Mouse (Mus musculus) kidney, adult 2 months (tissue): ENCODE results near the gene Tmem127. TPM values are rescaled to one million over a fixed set of nuclear protein-coding genes. Genes with fewer than 3 reads are reported as not detected.
A peak's percentile ranks its signal among the peaks of the same experiment; 100 is the strongest.

ENCODE experiments used
- DNase-seq: peaks from one replicate; pipeline ENCODE4 v3.0.0; 2021
- H3K27ac ChIP-seq: fragments of 200-500 bp; 2 replicates; pipeline ENCODE4 v1.5.1; 2012; ENCODE audit warnings: low read depth, low read length, control low read depth, inconsistent platforms; ENCODE audit not compliant: insufficient read depth
- H3K27me3 ChIP-seq: fragments of 200-500 bp; replicated peaks from 2 replicates; pipeline ENCODE4 v1.6.1; 2012; ENCODE audit warnings: mild to moderate bottlenecking, moderate library complexity, low read length, inconsistent platforms; ENCODE audit not compliant: control insufficient read depth, insufficient read depth
- H3K36me3 ChIP-seq: fragments of 200-500 bp; 2 replicates; pipeline ENCODE4 v1.6.1; 2012; ENCODE audit warnings: mild to moderate bottlenecking, moderate library complexity, low read length, inconsistent platforms; ENCODE audit not compliant: control insufficient read depth, insufficient read depth
- H3K4me1 ChIP-seq: fragments of 200-500 bp; 2 replicates; pipeline ENCODE4 v1.6.1; 2011; ENCODE audit warnings: low read length; ENCODE audit not compliant: control insufficient read depth, insufficient read depth
- H3K4me3 ChIP-seq: fragments of 200-500 bp; 2 replicates; pipeline ENCODE4 v1.5.1; 2011; ENCODE audit warnings: mild to moderate bottlenecking, low read depth, low read length, control low read depth; ENCODE audit not compliant: insufficient read depth
- CTCF ChIP-seq: fragments of 200-500 bp; conservative IDR thresholded peaks from 2 replicates; pipeline ENCODE4 v1.5.1; 2011; ENCODE audit warnings: low read depth, mild to moderate bottlenecking, control low read depth, low read length, moderate library complexity, mixed read lengths; ENCODE audit not compliant: insufficient read depth, insufficient read length
- POLR2A ChIP-seq: fragments of 200-500 bp; IDR thresholded peaks from one replicate; pipeline ENCODE4 v1.6.1; 2011; ENCODE audit warnings: low read depth, low read length, control low read depth
- WGBS: fragments of 180-500 bp; shearing (Covaris S2); methylation state at CpG from one replicate; pipeline ENCODE4 v1.1.7; 2018; 5-methylcytosine and 5-hydroxymethylcytosine counted together
- polyA plus RNA-seq: library from polyadenylated mRNA; depleted of rRNA; stranded (reverse); fragments of >200 nt; gene quantifications from 2 replicates; pipeline ENCODE4 v1.2.3, GENCODE M21; 2012

Gene Tmem127
- polyA plus RNA-seq, 1 experiment = 90.0 TPM

DNA sequence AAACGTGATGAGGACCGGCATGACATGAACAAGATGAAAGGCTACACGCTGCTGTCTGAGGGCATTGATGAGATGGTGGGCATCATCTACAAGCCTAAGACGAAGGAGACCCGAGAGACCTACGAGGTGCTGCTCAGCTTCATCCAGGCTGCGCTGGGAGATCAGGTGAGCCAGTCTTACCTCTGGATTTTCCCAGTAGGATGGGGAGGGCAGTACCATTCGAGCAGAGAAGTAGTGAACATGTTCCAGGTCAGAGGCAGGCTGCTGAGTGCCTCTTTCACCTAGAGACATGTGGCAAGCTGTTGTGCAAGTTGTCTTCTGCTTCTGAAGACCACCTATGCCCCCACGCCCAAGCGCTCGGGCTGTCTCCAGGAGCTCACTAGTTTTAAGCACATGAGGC lies 37.0 kb upstream of the Tmem127 start:
- Histone ChIP-seq H3K4me1 (peaks cover 6% of the 10 kb centered on the region; the same call in 1 of the 2 replicates), H3K27ac (no peak overlapping the region), H3K4me3 (no peak overlapping the region), H3K36me3 (peaks cover 2% of the 10 kb centered on the region; the same call in 1 of the 2 replicates), H3K27me3 (no peaks in the 10 kb centered on the region)
- TF ChIP-seq CTCF (no peak), POLR2A (no peak)
- DNase-seq = no peak
- WGBS = 95% methylated on average over 11 of the region's 11 CpGs

GRCm38 (mm10) chr2:127217746-127218145 lies 30.0 kb upstream of the Tmem127 start:
- no peaks in the 10 kb centered on the region for H3K27me3 ChIP-seq
- H3K36me3 ChIP-seq = peaks cover 18% of the 10 kb centered on the region
- no peak overlapping the region for H3K27ac ChIP-seq
- no peak for TF ChIP-seq POLR2A
- TF ChIP-seq CTCF = no peak
- 78% methylated on average over 5 of the region's 5 CpGs for WGBS
- no peak overlapping the region for H3K4me3 ChIP-seq
- H3K4me1 ChIP-seq = no peaks in the 10 kb centered on the region
- DNase-seq = no peak

DNA sequence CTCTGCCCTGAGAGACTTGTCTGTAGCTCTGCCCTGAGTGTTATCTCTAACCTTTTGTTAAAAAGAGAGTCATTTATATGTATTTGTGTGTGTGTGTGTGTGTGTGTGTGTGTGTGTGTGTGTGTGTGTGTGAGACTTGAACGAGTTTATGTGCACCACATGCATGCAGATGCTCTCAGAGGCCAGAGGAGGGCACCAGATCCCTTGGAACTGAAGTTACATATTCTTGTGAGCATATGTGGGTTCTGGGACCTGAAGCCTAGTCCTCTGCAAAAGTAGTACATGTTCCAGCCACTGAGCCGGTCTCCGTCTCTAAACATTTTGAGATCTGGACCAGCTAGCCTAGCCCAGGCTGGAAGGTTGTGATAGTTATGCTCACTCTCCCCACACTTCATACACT lies 22.4 kb upstream of the Tmem127 start:
- no peak for TF ChIP-seq POLR2A
- TF ChIP-seq CTCF = no peak
- H3K36me3 ChIP-seq = peaks cover 27% of the 10 kb centered on the region
- no peak overlapping the region for H3K4me3 ChIP-seq
- DNase-seq = no peak
- H3K27ac ChIP-seq = no peak overlapping the region
- WGBS = 100% methylated on average over 3 of the region's 3 CpGs
- H3K4me1 ChIP-seq = no peaks in the 10 kb centered on the region
- H3K27me3 ChIP-seq = no peaks in the 10 kb centered on the region

DNA sequence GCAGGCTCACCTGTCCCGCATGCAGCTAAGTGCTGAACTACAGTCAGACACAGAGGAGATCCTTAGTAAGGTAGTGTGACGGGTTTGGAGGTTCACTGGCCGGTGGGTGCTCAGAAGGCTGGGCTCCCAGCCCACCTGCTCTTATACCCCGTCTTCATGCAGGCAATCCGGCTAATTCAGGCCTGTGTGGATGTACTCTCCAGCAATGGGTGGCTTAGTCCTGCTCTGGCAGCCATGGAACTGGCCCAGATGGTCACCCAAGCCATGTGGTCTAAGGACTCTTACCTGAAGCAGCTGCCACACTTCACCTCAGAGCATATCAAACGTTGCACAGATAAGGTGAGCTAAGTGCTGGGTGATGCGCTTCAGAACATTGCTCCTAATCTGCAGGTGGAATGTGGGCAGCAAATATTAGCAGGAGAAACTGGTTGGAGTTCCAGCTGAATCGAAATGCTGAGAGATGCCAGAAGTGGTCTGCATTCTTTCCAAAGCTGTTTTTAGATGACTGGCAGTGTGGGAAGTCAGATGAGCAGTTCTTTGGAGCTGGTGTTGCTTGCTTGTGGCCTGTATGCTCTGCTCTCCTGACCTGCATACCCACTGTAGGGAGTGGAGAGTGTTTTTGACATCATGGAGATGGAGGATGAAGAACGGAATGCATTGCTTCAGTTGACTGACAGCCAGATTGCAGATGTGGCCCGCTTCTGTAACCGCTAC lies 9.7 kb upstream of the Tmem127 start:
- 96% methylated on average over 11 of the region's 11 CpGs for WGBS
- Histone ChIP-seq H3K36me3 (peaks cover 17% of the 10 kb centered on the region; the same call in 1 of the 2 replicates), H3K4me1 (no peaks in the 10 kb centered on the region; the same call in 1 of the 2 replicates), H3K27ac (no peak overlapping the region), H3K4me3 (no peak overlapping the region), H3K27me3 (no peaks in the 10 kb centered on the region)
- TF ChIP-seq CTCF = no peak
- DNase-seq = no peak

- TF ChIP-seq POLR2A = no peak
- TF ChIP-seq CTCF = no peak
- H3K27ac ChIP-seq = 0 out of 2 replicates have a peak overlapping the region, but pooled peaks have one; percentile 2
- H3K36me3 ChIP-seq = peaks cover 11% of the 10 kb centered on the region; the same call in 1 of the 2 replicates
- DNase-seq = peak; percentile 73
- H3K27me3 ChIP-seq = no peaks in the 10 kb centered on the region
- WGBS = 65% methylated on average over 2 of the region's 2 CpGs
- H3K4me3 ChIP-seq = no peak overlapping the region
- H3K4me1 ChIP-seq = no peaks in the 10 kb centered on the region; the same call in 1 of the 2 replicates
Observed at GRCm38 (mm10) chr2:127240065-127240464, 7.6 kb upstream of the Tmem127 start.

GRCm38 (mm10) chr2:127248334-127249004 lies 761 bp downstream of the Tmem127 start:
- no peaks in the 10 kb centered on the region for H3K36me3 ChIP-seq
- TF ChIP-seq CTCF (0 out of 2 replicates have a peak, but pooled peaks have one; percentile 10), POLR2A (no peak)
- H3K4me1 ChIP-seq = peaks cover 20% of the 10 kb centered on the region
- no peaks in the 10 kb centered on the region for H3K27me3 ChIP-seq
- H3K27ac ChIP-seq = peak overlapping the region; percentile 4; the same call in 1 of the 2 replicates
- H3K4me3 ChIP-seq = peak overlapping the region; percentile 88
- DNase-seq = peak; percentile 34
- whole genome bisulfite sequencing = under 1% methylated on average over 39 of the region's 39 CpGs
